Mouse (Mus musculus) heart, adult 2 months (tissue): ENCODE data around the gene Iqcj.

Experiments
- CTCF ChIP-seq: fragments of 200-600 bp; IDR thresholded peaks from 2 replicates; pipeline ENCODE4 v1.8.1; 2022; ENCODE audit warnings: antibody characterized with exemption, mild to moderate bottlenecking, moderate library complexity
- EP300 ChIP-seq: fragments of 200-500 bp; IDR thresholded peaks from 2 replicates; pipeline ENCODE4 v1.6.1; 2011; ENCODE audit warnings: low read depth, low read length, control low read depth; ENCODE audit not compliant: insufficient read depth
- POLR2A ChIP-seq: fragments of 200-500 bp; IDR thresholded peaks from 2 replicates; pipeline ENCODE4 v1.6.1; 2011; ENCODE audit warnings: mild to moderate bottlenecking, low read depth, low read length, control low read depth; ENCODE audit not compliant: insufficient read depth

DNA sequence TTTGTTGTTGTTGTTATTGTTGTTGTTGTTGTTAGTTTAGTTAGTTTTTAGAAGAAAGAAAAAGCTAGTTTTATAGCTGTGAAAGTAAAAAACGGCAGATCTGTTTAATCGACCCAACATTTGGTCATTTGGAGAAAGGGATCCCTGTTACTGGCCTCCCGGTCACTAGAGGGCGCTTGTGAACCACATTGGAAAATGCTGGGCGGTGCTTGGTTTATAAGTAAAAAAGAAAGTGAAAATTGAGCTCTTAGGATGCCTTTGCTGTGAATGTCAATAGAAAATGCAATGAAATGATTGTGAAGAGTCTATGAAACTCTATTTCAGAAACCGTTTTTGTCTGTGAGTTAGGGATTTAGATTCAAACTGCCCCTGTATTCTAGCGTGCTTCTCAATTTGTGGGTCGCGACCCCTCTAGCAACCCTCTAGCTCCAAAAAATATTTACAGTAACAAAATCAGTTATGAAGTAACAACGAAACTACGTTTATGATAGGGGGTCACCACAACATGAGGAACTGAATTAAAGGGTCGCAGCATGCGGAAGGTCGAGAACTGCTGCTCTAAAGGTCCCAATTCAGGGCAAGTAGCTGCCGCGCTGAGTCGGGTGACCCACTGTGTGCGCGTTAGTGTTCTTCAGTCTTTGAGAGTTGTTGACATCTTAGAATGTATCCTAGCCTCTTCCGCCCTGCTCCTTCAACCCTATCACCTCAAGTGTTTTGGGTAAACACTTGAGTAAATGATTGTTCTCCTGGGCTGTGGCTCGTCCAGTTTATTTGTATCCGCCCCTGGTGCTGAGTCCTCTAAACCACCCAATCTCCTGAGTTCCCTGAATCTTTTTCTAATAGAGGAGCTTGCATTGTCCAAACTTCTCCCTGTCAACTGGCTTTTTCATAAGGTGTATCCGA is 164.6 kb downstream of the Iqcj start:
- TF ChIP-seq CTCF (peak; percentile 97; the same call in 1 of the 2 replicates), POLR2A (no peak), EP300 (no peak)
